Mouse (Mus musculus): ENCODE measurements around the gene Cdc42ep1. TPM values are rescaled to one million over a fixed set of nuclear protein-coding genes. Genes with fewer than 3 reads are reported as not detected.

Gene Cdc42ep1
- total and polyA plus RNA-seq, 3 experiments = 0.04 to 1.7 TPM; not detected in 1

GRCm38 (mm10) chr15:78831720-78832657 lies 10.4 kb upstream of the Cdc42ep1 start:
- H3K4me1 ChIP-seq (ENCODE audit: control insufficient read depth in 1 of 2, insufficient read depth in 2 of 2, low read length in 2 of 2) = peaks cover 0 to 15% of the 10 kb centered on the region in 2 experiments; a peak in 3 of 4 replicates
- H3K9me3 ChIP-seq (replicated peaks; ENCODE audit: insufficient read depth, low read length) = no peaks in the 10 kb centered on the region
- no peaks in the 10 kb centered on the region for H3K27me3 ChIP-seq (ENCODE audit: control insufficient read depth in 1 of 2, insufficient read depth in 2 of 2, low read length in 2 of 2)
- no peak for DNase-seq (ENCODE audit: low read depth, low spot score)
- H3K79me2 ChIP-seq (ENCODE audit: control insufficient read depth, insufficient read depth, low read length, poor library complexity) = no peaks in the 10 kb centered on the region
- H3K27ac ChIP-seq (ENCODE audit: control insufficient read depth, low read depth, low read length) = no peak overlapping the region
- H3K4me3 ChIP-seq (ENCODE audit: control insufficient read depth in 1 of 2, insufficient read depth in 1 of 2, low read depth in 2 of 2, low read length in 2 of 2) = no peak overlapping the region
- TF ChIP-seq MAX (IDR thresholded peaks at IDR 0.05; ENCODE audit: low read length) (no peak), CHD1 (IDR thresholded peaks at IDR 0.05; ENCODE audit: low read depth, low read length) (no peak), MYB (IDR thresholded peaks at IDR 0.05; ENCODE audit: low read depth, low read length) (no peak), ZC3H11A (IDR thresholded peaks at IDR 0.05; ENCODE audit: low read depth, low read length) (no peak), EP300 (IDR thresholded peaks at IDR 0.05; ENCODE audit: low read depth in 1 of 2, low read length in 2 of 2) (no peak), CTCF (IDR thresholded peaks at IDR 0.05 in 2 of 3, conservative IDR thresholded peaks at IDR 0.05 in 1 of 3; ENCODE audit: control insufficient read depth in 1 of 3, insufficient read depth in 1 of 3, low read depth in 2 of 3, low read length in 3 of 3, poor library complexity in 1 of 3, severe bottlenecking in 1 of 3) (no peak), SIN3A (IDR thresholded peaks at IDR 0.05; ENCODE audit: low read length) (no peak), MAFK (IDR thresholded peaks at IDR 0.05; ENCODE audit: borderline replicate concordance, low read depth, low read length) (no peak), MXI1 (IDR thresholded peaks at IDR 0.05; ENCODE audit: low read depth, low read length) (no peak)
- peaks cover 0 to 3% of the 10 kb centered on the region in 2 experiments; a peak in 2 of 4 replicates for H3K36me3 ChIP-seq (ENCODE audit: control insufficient read depth in 1 of 2, insufficient read depth in 2 of 2, low read length in 2 of 2)
- no peak overlapping the region for H3K9ac ChIP-seq (ENCODE audit: control insufficient read depth, low read depth, low read length, poor library complexity, severe bottlenecking)

GRCm38 (mm10) chr15:78832701-78833123 lies 9.7 kb upstream of the Cdc42ep1 start:
- Histone ChIP-seq H3K27ac (ENCODE audit: control insufficient read depth, low read depth, low read length) (no peak overlapping the region), H3K9ac (ENCODE audit: control insufficient read depth, low read depth, low read length, poor library complexity, severe bottlenecking) (no peak overlapping the region), H3K4me3 (ENCODE audit: control insufficient read depth in 1 of 2, insufficient read depth in 1 of 2, low read depth in 2 of 2, low read length in 2 of 2) (no peak overlapping the region), H3K9me3 (replicated peaks; ENCODE audit: insufficient read depth, low read length) (no peaks in the 10 kb centered on the region), H3K79me2 (ENCODE audit: control insufficient read depth, insufficient read depth, low read length, poor library complexity) (no peaks in the 10 kb centered on the region), H3K36me3 (ENCODE audit: control insufficient read depth in 1 of 2, insufficient read depth in 2 of 2, low read length in 2 of 2) (peaks cover 0 to 3% of the 10 kb centered on the region in 2 experiments; a peak in 2 of 4 replicates), H3K4me1 (ENCODE audit: control insufficient read depth in 1 of 2, insufficient read depth in 2 of 2, low read length in 2 of 2) (peaks cover 0 to 15% of the 10 kb centered on the region in 2 experiments; a peak in 3 of 4 replicates), H3K27me3 (ENCODE audit: control insufficient read depth in 1 of 2, insufficient read depth in 2 of 2, low read length in 2 of 2) (no peaks in the 10 kb centered on the region)
- DNase-seq (ENCODE audit: low read depth, low spot score) = no peak
- TF ChIP-seq USF2 (IDR thresholded peaks at IDR 0.05; ENCODE audit: borderline replicate concordance in 1 of 2, insufficient read depth in 1 of 2, low read depth in 1 of 2, low read length in 2 of 2) (no peak), CTCF (IDR thresholded peaks at IDR 0.05 in 2 of 3, conservative IDR thresholded peaks at IDR 0.05 in 1 of 3; ENCODE audit: control insufficient read depth in 1 of 3, insufficient read depth in 1 of 3, low read depth in 2 of 3, low read length in 3 of 3, poor library complexity in 1 of 3, severe bottlenecking in 1 of 3) (no peak), ELF1 (IDR thresholded peaks at IDR 0.05; ENCODE audit: low read depth, low read length) (no peak)

GRCm38 (mm10) chr15:78833582-78833981 lies 8.8 kb upstream of the Cdc42ep1 start:
- H3K27ac ChIP-seq (ENCODE audit: control insufficient read depth, low read depth, low read length) = no peak overlapping the region
- peaks cover 0 to 15% of the 10 kb centered on the region in 2 experiments; a peak in 3 of 4 replicates for H3K4me1 ChIP-seq (ENCODE audit: control insufficient read depth in 1 of 2, insufficient read depth in 2 of 2, low read length in 2 of 2)
- H3K9ac ChIP-seq (ENCODE audit: control insufficient read depth, low read depth, low read length, poor library complexity, severe bottlenecking) = no peak overlapping the region
- H3K36me3 ChIP-seq (ENCODE audit: control insufficient read depth in 1 of 2, insufficient read depth in 2 of 2, low read length in 2 of 2) = peaks cover 0 to 3% of the 10 kb centered on the region in 2 experiments; a peak in 2 of 4 replicates
- H3K79me2 ChIP-seq (ENCODE audit: control insufficient read depth, insufficient read depth, low read length, poor library complexity) = no peaks in the 10 kb centered on the region
- no peak for TF ChIP-seq CTCF (IDR thresholded peaks at IDR 0.05 in 2 of 3, conservative IDR thresholded peaks at IDR 0.05 in 1 of 3; ENCODE audit: control insufficient read depth in 1 of 3, insufficient read depth in 1 of 3, low read depth in 2 of 3, low read length in 3 of 3, poor library complexity in 1 of 3, severe bottlenecking in 1 of 3)
- no peak for TF ChIP-seq UBTF (IDR thresholded peaks at IDR 0.05; ENCODE audit: borderline replicate concordance, insufficient read depth, low read depth, low read length)
- TF ChIP-seq GATA1 (IDR thresholded peaks at IDR 0.05; ENCODE audit: low read depth, low read length) = no peak
- no peak for TF ChIP-seq E2F4 (IDR thresholded peaks at IDR 0.05; ENCODE audit: borderline replicate concordance, low read depth, low read length)
- no peak for TF ChIP-seq TBP (IDR thresholded peaks at IDR 0.05; ENCODE audit: low read depth, low read length)
- no peak for TF ChIP-seq CHD2 (IDR thresholded peaks at IDR 0.05; ENCODE audit: low read length)
- TF ChIP-seq USF1 (IDR thresholded peaks at IDR 0.05; ENCODE audit: low read depth, low read length) = no peak
- no peak for TF ChIP-seq SIN3A (IDR thresholded peaks at IDR 0.05; ENCODE audit: low read length)
- TF ChIP-seq TAL1 (IDR thresholded peaks at IDR 0.05; ENCODE audit: low read length) = no peak
- no peak for TF ChIP-seq ELF1 (IDR thresholded peaks at IDR 0.05; ENCODE audit: low read depth, low read length)
- TF ChIP-seq EP300 (IDR thresholded peaks at IDR 0.05; ENCODE audit: low read depth in 1 of 2, low read length in 2 of 2) = no peak
- no peak for TF ChIP-seq KAT2A (conservative IDR thresholded peaks at IDR 0.05; ENCODE audit: low read depth, low read length)
- TF ChIP-seq ZKSCAN1 (IDR thresholded peaks at IDR 0.05; ENCODE audit: low read depth, low read length) = no peak
- no peaks in the 10 kb centered on the region for H3K9me3 ChIP-seq (replicated peaks; ENCODE audit: insufficient read depth, low read length)
- no peak for DNase-seq (ENCODE audit: low read depth, low spot score)
- no peak overlapping the region for H3K4me3 ChIP-seq (ENCODE audit: control insufficient read depth in 1 of 2, insufficient read depth in 1 of 2, low read depth in 2 of 2, low read length in 2 of 2)
- H3K27me3 ChIP-seq (ENCODE audit: control insufficient read depth in 1 of 2, insufficient read depth in 2 of 2, low read length in 2 of 2) = no peaks in the 10 kb centered on the region

Data from MEL (cell line).